Mouse (Mus musculus) hindbrain, embryonic 16.5 days (tissue): ENCODE results near the gene C330021F23Rik. TPM values are rescaled to one million over a fixed set of nuclear protein-coding genes. Genes with fewer than 3 reads are reported as not detected.

ENCODE experiments used
- ATAC-seq: fragments of 200-750 bp; cut with Nextera tagmentation; 2 replicates; pipeline ENCODE4 v1.8.0; 2017; ENCODE audit warnings: moderate TSS enrichment, moderate library complexity
- H3K27ac ChIP-seq: fragments of 300-500 bp; sonication (generic); 2 replicates; pipeline ENCODE4 v1.5.1; 2014; ENCODE audit warnings: low read depth, mild to moderate bottlenecking, control low read depth, low read length, moderate library complexity
- H3K27me3 ChIP-seq: fragments of 300-500 bp; sonication (generic); replicated peaks from 2 replicates; pipeline ENCODE4 v1.6.1; 2014; ENCODE audit warnings: low read length; ENCODE audit not compliant: control insufficient read depth, insufficient read depth
- H3K36me3 ChIP-seq: fragments of 300-500 bp; sonication (generic); 2 replicates; pipeline ENCODE4 v1.6.1; 2014; ENCODE audit warnings: mild to moderate bottlenecking, low read length, moderate library complexity, mixed read lengths; ENCODE audit not compliant: control insufficient read depth, insufficient read depth
- H3K4me1 ChIP-seq: fragments of 300-500 bp; sonication (generic); 2 replicates; pipeline ENCODE4 v1.6.1; 2014; ENCODE audit warnings: low read depth, low read length; ENCODE audit not compliant: control insufficient read depth, insufficient read depth
- H3K4me2 ChIP-seq: fragments of 300-500 bp; sonication (generic); 2 replicates; pipeline ENCODE4 v1.6.1; 2014; ENCODE audit warnings: mild to moderate bottlenecking, low read length, control low read depth, moderate library complexity
- H3K4me3 ChIP-seq: fragments of 300-500 bp; sonication (generic); 2 replicates; pipeline ENCODE4 v1.5.1; 2014; ENCODE audit warnings: mild to moderate bottlenecking, low read length, control low read depth, moderate library complexity
- H3K9ac ChIP-seq: fragments of 300-500 bp; sonication (generic); 2 replicates; pipeline ENCODE4 v1.6.1; 2014; ENCODE audit warnings: low read depth, mild to moderate bottlenecking, control low read depth, low read length, moderate library complexity
- H3K9me3 ChIP-seq: fragments of 300-500 bp; sonication (generic); 2 replicates; pipeline ENCODE4 v1.6.1; 2014; ENCODE audit warnings: mild to moderate bottlenecking, low read length, moderate library complexity; ENCODE audit not compliant: control insufficient read depth
- WGBS: fragments of 180-500 bp; shearing (Covaris S2); extraction: QIAGEN DNeasy Blood & Tissue Kit; methylation state at CpG from one replicate; pipeline ENCODE4 v1.1.7; 2014; 5-methylcytosine and 5-hydroxymethylcytosine counted together
- polyA plus RNA-seq: library from polyadenylated mRNA; unstranded; fragments of >200 nt; fragmentation: Nextera tagmentation; extraction: Ambion mirVana; gene quantifications from 2 replicates; pipeline ENCODE4 v1.2.1, GENCODE M21; 2015

The C330021F23Rik gene
- polyA plus RNA-seq, 1 experiment from 2014 or later = 0.39 TPM

GRCm38 (mm10) chr8:3586452-3586851 is 18.7 kb downstream of the C330021F23Rik start:
- no peaks in the 10 kb centered on the region for H3K27me3 ChIP-seq
- H3K4me1 ChIP-seq = no peaks in the 10 kb centered on the region
- H3K36me3 ChIP-seq = no peaks in the 10 kb centered on the region
- no peak overlapping the region for H3K9ac ChIP-seq
- no peak overlapping the region for H3K4me3 ChIP-seq
- no peak overlapping the region for H3K4me2 ChIP-seq
- H3K9me3 ChIP-seq = no peaks in the 10 kb centered on the region
- 96% methylated on average over 2 of the region's 2 CpGs for WGBS
- ATAC-seq = no peak
- no peak overlapping the region for H3K27ac ChIP-seq

DNA sequence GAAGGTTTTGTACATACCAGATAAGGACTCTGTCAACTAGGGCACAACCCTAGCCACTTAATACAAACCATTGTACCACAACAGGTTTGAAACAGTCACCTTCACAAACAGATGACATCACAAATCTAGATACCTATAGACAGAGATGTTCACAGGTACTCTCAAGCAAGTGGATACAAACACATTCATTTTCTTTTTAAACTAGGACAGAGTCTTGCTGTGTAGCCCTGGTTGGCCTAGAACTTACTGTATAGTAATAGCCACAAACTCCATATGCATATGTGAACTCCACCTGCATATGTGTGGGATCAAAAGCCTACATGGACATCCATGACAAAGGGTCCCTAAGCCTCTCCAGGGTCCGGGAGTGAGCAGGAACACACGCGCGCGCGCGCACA is 19.2 kb downstream of the C330021F23Rik start, which contains the start of gene Camsap3:
TSS of gene Camsap3 (plus strand) at position 301 of the 398 bp plus-strand sequence.
- Histone ChIP-seq H3K27me3 (no peaks in the 10 kb centered on the region), H3K4me3 (peak within 1 kb of the TSS; percentile 65), H3K36me3 (no peaks in the 10 kb centered on the region), H3K27ac (peak within 1 kb of the TSS; percentile 85), H3K4me1 (no peaks in the 10 kb centered on the region), H3K9ac (peak within 1 kb of the TSS; percentile 88), H3K4me2 (peak within 1 kb of the TSS; percentile 74), H3K9me3 (no peaks in the 10 kb centered on the region)
- peak; percentile 0 for ATAC-seq
- 2% methylated on average over 7 of the region's 7 CpGs for WGBS

DNA sequence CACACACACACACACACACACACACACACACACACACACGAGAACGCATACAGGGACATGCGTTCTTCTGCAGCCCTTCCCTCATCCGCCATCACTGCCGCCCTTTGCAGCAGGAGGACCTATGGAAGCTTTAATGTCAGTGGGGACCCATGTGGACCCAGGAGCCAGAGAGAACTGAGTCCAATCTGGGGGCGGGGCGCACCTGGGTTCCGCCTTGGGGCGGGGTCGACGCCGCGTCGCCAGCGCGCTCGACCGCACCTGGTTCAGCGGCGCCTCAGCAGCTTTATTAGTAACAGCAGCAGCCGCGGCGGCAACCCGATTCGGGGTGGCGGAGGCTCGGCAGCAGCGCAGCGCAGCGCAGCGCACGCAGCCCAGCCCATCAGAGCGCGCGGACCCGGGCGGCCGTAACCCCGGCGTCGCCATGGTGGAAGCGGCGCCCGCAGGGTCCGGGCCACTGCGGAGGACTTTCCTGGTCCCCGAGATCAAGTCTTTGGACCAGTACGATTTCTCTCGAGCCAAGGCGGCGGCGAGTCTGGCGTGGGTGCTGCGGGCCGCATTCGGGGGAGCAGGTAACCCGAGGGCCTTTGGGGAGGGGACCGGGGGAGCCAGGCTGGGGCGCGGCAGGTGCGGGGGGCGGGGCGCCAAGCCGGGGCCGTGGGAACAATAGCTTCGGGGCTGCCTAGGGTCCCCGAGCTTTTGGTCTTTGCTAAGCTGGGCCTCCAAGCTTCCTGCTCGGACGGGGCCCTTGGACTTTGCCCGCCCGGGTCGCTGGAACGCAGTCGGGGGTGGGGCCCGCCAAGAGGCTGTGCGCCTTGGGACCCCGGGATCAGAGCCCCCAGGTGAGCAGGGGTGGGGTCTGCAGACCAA is 19.8 kb downstream of the C330021F23Rik start:
- 1% methylated on average over 55 of the region's 77 CpGs for WGBS

GRCm38 (mm10) chr8:3588258-3588633 is 20.5 kb downstream of the C330021F23Rik start:
- H3K4me2 ChIP-seq = peak overlapping the region; percentile 74
- H3K36me3 ChIP-seq = no peaks in the 10 kb centered on the region
- no peaks in the 10 kb centered on the region for H3K27me3 ChIP-seq
- ATAC-seq = peak; percentile 64
- 2% methylated on average over 11 of the region's 11 CpGs for WGBS
- peak overlapping the region; percentile 85 for H3K27ac ChIP-seq
- H3K9me3 ChIP-seq = no peaks in the 10 kb centered on the region
- H3K9ac ChIP-seq = peak overlapping the region; percentile 88
- no peaks in the 10 kb centered on the region for H3K4me1 ChIP-seq
- peak overlapping the region; percentile 65 for H3K4me3 ChIP-seq

More for the DNA sequence above, 19.8 kb downstream of the C330021F23Rik start:
- H3K36me3 ChIP-seq = no peaks in the 10 kb centered on the region
- H3K9me3 ChIP-seq = no peaks in the 10 kb centered on the region
- ATAC-seq = peak; percentile 88
- H3K27me3 ChIP-seq = no peaks in the 10 kb centered on the region
- peak overlapping the region; percentile 74 for H3K4me2 ChIP-seq
- no peaks in the 10 kb centered on the region for H3K4me1 ChIP-seq
- peak overlapping the region; percentile 85 for H3K27ac ChIP-seq
- H3K9ac ChIP-seq = peak overlapping the region; percentile 88
- peak overlapping the region; percentile 65 for H3K4me3 ChIP-seq

GRCm38 (mm10) chr8:3593470-3593869 is 25.7 kb downstream of the C330021F23Rik start:
- no peak overlapping the region for H3K4me2 ChIP-seq
- H3K4me3 ChIP-seq = no peak overlapping the region
- H3K27me3 ChIP-seq = no peaks in the 10 kb centered on the region
- no peak overlapping the region for H3K9ac ChIP-seq
- no peak for ATAC-seq
- H3K27ac ChIP-seq = no peak overlapping the region
- H3K36me3 ChIP-seq = peaks cover 5% of the 10 kb centered on the region
- no peaks in the 10 kb centered on the region for H3K9me3 ChIP-seq
- H3K4me1 ChIP-seq = peaks cover 5% of the 10 kb centered on the region
- WGBS = 66% methylated on average over 3 of the region's 3 CpGs

DNA sequence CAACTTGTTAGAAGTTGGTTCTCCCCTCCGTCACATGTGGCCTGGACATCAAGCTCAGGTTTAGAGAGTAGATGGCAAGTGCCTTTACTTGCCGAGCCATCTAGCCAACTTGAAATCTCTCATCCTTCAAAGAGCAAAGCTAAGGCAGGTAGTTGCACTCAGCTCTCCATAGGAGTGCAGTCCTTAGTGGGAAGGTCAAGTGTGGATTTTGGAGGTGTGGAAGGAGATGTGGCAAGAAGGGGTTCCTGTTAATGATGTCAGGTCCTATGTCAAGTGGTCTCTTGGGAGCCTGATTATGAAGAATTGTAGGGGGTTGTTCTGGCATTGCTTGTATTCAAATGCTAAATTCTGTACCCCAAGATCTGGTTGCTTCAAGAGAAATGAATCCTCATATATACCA is 26.7 kb downstream of the C330021F23Rik start:
- Histone ChIP-seq H3K4me2 (no peak overlapping the region), H3K27ac (no peak overlapping the region), H3K9ac (no peak overlapping the region), H3K27me3 (no peaks in the 10 kb centered on the region), H3K4me1 (peaks cover 5% of the 10 kb centered on the region), H3K4me3 (no peak overlapping the region), H3K9me3 (no peaks in the 10 kb centered on the region), H3K36me3 (peaks cover 12% of the 10 kb centered on the region)
- no peak for ATAC-seq
- 88% methylated on average over 2 of the region's 2 CpGs for WGBS

- 87% methylated on average over 3 of the region's 3 CpGs for WGBS
- Histone ChIP-seq H3K27me3 (no peaks in the 10 kb centered on the region), H3K9ac (no peak overlapping the region), H3K36me3 (peaks cover 40% of the 10 kb centered on the region), H3K27ac (no peak overlapping the region), H3K4me2 (no peak overlapping the region), H3K9me3 (no peaks in the 10 kb centered on the region), H3K4me3 (no peak overlapping the region), H3K4me1 (peaks cover 5% of the 10 kb centered on the region)
- ATAC-seq = no peak; the same call in 1 of the 2 replicates
Measured at GRCm38 (mm10) chr8:3598054-3598453, 30.3 kb downstream of the C330021F23Rik start.

- H3K27ac ChIP-seq = no peak overlapping the region
- ATAC-seq = no peak
- no peaks in the 10 kb centered on the region for H3K9me3 ChIP-seq
- no peak overlapping the region for H3K9ac ChIP-seq
- peaks cover 52% of the 10 kb centered on the region for H3K36me3 ChIP-seq
- H3K27me3 ChIP-seq = no peaks in the 10 kb centered on the region
- H3K4me1 ChIP-seq = no peaks in the 10 kb centered on the region
- WGBS = 71% methylated on average over 1 of the region's 1 CpGs
- H3K4me3 ChIP-seq = no peak overlapping the region
- H3K4me2 ChIP-seq = no peak overlapping the region
Measured at GRCm38 (mm10) chr8:3599219-3599618, 31.4 kb downstream of the C330021F23Rik start.

DNA sequence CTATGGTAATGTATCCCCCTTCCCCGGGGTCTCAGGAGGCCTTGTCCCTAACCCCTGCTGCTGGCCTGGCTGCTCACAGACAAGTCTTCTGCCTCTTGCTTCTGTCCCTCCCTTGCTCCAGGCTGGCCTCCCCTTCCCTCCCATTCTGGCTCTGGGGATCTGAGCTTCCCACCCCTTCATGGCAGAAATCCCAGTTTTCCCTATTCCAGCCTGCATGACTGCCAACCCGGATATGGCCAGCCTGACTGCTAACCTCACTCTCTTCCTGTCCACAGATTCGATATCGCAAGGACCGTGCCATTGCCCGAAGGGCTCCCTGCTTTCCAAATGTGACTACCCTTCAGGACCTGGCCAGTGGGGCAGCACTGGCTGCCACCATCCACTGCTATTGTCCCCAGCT is 32.6 kb downstream of the C330021F23Rik start:
- Histone ChIP-seq H3K27me3 (no peaks in the 10 kb centered on the region), H3K9ac (no peak overlapping the region), H3K4me1 (no peaks in the 10 kb centered on the region), H3K36me3 (peaks cover 58% of the 10 kb centered on the region), H3K27ac (no peak overlapping the region; the same call in 1 of the 2 replicates), H3K4me3 (no peak overlapping the region), H3K9me3 (no peaks in the 10 kb centered on the region), H3K4me2 (no peak overlapping the region)
- 94% methylated on average over 5 of the region's 6 CpGs for WGBS
- ATAC-seq = no peak
